Mouse (Mus musculus): ENCODE measurements at regions not wholly inside any gene's neighbourhood (a gene's known extent, or its start where the extent isn't known, plus 50 kb on each side); places are given as distances from the start of the nearest gene placed in this dataset.

DNA sequence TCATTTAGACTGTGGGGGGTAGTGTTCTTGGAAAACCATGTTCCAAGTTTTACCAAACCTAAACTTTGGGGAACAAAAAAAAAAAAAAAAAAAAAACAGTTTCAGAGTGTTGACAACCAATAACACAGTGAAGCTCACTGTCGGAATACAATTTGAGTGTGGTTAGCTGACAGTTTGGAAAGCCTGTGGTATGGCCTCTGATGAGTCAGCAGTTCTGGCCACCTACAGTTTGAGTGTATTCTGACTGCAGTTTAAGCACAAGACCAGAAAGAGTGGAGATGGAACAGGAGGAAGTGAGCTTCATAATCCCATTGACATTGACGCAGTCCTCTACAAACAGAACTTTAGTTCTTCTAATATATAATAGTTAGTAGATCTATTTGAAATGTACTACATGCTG is 303.0 kb downstream of the Inhba start:
- in situ Hi-C loops (cut with MboI, MseI) = no loop called here

- in situ Hi-C loops (cut with MboI, MseI) = no loop called here
Measured at GRCm38 (mm10) chr13:16315689-16316088, 304.0 kb downstream of the Inhba start.

GRCm38 (mm10) chr13:16316581-16316980 is 304.9 kb downstream of the Inhba start:
- in situ Hi-C loops (cut with MboI, MseI) = no loop called here

GRCm38 (mm10) chr13:16317412-16317811 is 305.8 kb downstream of the Inhba start:
- in situ Hi-C loops (cut with MboI, MseI) = no loop called here

DNA sequence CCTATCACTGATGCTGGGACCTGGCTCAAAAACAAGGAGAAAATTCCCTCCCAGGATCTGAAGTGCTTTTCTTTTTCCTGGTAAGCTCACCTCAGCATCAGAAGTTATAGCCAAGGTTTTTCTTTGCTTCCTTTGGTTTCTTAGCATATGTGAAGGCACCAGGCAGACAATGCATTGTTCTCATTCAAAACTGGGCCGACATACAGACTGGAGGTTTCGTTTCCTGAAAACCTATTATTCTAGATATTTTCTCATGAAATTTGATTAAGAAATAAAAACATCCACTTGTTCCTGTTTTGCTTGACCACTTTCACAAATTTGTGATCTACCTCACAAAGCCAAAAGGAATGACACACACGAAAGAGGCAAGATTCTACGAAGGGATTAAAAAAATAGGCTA is 308.7 kb downstream of the Inhba start:
- in situ Hi-C loops (cut with MboI, MseI) = no loop called here

DNA sequence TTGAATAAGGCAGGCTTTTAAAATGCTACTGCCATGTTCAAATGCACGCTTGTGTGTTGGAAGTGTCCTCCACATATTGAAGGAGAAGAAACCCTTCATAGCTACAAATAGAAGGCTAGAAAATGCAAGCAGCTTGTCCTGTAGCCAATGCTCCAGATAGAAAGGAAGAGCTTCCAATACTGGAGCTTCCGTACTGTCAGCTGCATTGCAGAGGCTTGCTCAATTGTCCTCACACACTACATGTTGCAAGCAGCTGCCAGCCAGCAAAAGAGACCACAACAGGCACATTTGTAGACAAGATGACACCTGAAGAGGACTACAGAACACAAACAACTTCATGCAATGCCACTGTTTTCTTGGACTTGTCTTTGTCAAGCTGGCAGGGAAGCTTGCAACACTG is 314.0 kb downstream of the Inhba start:
- in situ Hi-C loops (cut with MboI, MseI) = no loop called here

GRCm38 (mm10) chr13:16341727-16342126 is 330.1 kb downstream of the Inhba start:
- in situ Hi-C loops (cut with MboI, MseI) = loop anchor here (5.0 kb wide), 1 partner anchor 896 kb away; no protein-coding TSS in a partner anchor

DNA sequence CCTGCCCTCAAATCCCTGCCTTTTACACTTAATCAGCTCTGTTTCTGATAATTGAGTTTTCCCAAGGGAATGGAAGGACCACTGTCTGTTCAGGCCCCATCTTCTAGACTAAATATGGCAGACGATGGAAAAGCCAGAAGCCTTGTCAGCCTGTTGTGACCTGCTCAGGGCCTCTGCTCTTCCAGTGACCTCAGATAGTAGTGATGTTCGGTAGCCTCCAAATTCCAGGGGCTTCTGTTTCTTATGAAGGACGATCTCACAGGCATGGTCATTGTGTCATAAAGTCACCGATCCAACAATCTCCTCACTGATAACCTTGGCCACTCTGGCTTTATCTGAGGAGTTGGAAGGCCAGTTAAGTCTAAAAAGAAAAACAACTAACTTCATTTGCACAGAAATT is 330.5 kb downstream of the Inhba start:
- in situ Hi-C loops (cut with MboI, MseI) = loop anchor here (5.0 kb wide), 1 partner anchor 895 kb away; no protein-coding TSS in a partner anchor

DNA sequence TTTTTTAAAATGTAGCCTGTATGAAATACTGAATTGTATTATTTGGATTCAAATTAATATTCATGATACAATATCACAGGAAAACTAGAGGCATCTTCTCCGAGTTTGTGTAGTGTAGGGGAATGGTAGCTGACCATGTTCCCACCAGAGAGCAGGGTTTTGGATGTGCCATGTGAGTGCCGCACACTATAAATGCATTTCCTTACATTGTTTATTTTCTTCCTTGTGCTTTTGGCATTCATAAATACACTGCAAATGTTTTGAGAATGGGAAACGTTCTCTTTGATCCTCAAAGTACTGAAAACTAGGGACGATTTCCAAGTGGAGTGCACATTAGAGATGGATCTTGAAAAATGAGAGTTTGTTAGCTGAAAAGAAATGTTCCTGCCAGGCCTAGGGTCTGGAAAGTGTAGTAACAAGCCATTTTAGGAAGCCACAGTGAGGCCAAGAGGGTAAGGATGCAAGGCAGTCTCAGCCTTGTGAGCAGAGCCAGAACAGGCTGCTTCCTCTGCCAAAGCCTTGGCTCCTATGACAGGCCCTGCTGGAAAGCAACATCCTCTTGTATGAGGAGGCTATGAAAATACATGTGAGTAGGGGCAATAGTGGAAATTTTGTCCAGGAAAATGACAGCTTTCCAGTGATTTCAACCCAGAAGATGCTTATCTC is 331.8 kb downstream of the Inhba start:
- in situ Hi-C loops (cut with MboI, MseI) = loop anchor here (5.0 kb wide), 1 partner anchor 894 kb away; no protein-coding TSS in a partner anchor

DNA sequence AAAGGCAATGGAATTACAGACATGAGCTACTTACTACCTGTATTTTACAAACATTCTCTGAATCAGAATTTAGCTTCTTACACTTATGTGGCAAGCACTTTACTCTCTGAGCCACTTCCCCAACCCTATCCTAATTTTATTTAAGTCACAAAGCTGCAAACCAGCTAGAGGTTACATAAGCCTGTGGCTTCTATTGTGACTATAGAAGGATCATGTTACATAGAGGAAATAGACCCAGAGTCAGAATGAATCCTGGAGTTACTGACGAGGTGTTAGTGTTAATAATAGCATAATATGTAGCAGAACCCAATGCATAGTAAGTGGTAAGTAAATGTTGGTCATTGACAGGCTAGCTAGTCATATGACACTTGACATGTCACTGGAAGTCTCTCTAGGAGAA is 337.7 kb downstream of the Inhba start:
- in situ Hi-C loops (cut with MboI, MseI) = no loop called here

DNA sequence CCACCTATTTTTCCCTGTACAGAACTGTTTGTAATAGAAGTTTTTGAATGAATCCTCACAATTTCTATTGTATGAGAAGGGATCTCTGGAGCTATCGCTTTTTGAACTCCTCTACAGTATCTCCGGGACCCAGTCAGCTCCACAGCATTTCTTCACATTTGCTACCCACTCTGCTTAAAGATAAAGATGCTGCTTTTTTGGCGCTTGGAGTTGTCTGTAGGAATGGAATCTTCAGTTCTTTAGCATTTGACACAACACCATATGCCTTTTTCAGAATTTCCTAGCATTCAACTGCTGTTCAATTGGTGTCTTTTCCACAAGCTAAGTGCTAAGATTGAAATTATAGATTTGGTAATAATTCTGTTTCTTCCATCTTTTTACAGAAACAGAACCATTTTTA is 338.4 kb downstream of the Inhba start:
- in situ Hi-C loops (cut with MboI, MseI) = no loop called here

- in situ Hi-C loops (cut with MboI, MseI) = no loop called here
Measured at GRCm38 (mm10) chr13:16355316-16355715, 343.7 kb downstream of the Inhba start.

DNA sequence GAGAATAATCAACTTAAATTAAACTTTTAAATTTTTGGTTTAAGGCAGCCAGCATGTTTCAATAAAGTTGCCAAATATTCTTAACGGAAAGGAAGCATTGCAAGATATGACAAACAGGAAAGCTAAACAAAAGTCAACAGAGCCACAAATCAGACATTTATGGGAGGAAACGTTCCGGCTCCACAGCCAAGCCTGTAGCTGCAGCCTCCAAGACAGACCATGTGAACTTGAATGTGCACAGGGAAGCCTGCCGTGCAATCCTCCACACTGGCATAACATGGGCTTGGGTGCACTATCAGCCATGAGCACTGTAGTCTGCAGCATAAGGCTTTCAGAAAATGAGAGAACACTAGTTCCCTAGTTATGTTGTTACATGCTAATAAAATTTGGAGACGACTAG is 367.8 kb downstream of the Inhba start:
- in situ Hi-C loops (cut with MboI, MseI) = no loop called here

DNA sequence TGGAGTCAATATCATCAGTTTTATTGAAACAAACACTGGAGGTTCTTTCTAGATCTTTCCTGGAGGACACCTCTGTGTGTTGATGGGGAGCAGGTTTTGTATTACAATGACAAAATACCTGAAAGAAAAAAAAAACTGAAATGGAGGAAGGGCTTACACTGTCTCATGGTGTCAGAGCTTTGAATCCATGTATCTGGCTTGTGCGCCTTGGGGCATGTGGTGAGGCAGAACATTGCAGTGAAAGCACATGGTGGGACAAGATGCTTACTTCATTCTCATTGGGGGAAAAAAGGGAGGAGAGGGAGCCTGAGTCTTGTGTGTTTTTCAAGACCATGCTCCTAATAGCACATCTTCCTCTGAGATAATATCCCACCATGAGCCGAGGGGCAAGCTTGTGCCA is 368.3 kb downstream of the Inhba start:
- in situ Hi-C loops (cut with MboI, MseI) = no loop called here

DNA sequence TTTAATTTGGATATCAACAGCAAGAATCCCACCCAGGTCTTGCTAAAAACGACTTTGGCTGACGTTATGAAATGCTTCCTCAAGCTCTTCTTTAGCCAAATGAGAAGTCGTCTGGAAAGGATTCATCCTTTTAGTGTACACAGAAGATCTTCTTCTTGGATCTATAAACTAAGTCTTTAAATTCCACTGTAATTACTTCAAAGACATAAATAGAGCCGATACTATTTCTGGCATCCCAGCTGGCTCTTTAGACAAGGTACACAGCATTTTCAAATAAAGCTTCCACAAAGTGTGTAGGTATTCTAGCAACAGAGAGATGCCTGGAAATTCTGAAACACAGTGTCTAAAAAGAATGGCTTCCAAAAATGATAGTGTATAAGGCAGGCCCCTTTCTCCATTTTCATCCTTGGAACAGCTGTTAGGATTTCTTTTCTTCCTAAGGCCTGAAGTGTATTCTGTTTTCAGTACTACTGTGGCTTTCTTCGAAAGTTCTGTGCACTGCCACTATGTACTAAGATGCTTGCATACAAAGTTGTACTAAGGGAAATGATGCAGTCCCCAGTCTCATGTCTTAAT is 371.4 kb downstream of the Inhba start:
- in situ Hi-C loops (cut with MboI, MseI) = no loop called here

DNA sequence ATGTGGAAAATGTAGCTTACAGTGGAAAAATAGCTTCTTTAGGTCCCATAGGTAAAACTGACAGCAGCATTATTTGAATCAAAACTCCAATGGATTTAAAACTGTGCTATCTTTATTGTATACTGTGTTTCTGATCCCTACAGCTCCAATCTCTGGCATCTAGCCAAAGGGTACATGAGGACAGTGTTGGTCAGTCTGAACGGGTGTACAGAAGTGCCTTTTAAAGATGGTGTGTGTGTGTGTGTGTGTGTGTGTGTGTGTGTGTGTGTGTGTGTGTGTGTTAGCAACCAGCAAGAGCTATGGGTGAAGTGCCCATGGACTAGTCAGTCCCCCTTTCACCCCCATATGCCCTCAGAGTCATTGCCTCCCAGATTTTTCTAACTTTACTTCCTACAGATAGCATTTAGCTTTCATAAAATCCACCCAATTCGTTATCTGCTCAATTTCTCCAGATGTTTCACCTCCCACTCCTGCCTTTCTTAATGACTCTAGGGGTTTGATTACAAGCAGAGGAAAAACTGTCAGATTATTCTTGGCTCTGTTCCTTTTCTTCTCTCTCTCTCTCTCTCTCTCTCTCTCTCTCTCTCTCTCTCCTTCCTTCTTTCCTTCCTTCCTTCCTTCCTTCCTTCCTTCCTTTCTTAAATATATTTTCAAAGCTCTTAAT is 404.8 kb downstream of the Inhba start:
- in situ Hi-C loops (cut with MboI, MseI) = no loop called here

DNA sequence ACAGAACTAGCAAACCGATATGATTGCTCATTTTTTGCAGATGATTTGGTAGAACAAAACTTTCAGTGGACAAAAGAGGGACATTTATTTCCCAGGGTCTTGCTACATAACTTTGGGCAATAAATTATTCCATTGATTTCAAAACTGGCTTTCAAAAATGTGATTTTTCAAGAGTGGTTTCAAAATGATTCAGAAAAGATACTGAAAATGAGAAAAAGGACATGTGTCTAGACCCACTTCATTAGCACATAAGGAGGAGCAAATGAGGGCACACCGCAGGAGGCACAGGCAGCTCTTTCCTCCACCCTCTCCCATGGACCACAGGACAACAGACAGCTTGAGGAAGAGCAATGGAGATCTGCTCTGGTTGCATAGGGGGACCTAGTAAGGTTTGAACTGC is 412.5 kb downstream of the Inhba start:
- in situ Hi-C loops (cut with MboI, MseI) = no loop called here

DNA sequence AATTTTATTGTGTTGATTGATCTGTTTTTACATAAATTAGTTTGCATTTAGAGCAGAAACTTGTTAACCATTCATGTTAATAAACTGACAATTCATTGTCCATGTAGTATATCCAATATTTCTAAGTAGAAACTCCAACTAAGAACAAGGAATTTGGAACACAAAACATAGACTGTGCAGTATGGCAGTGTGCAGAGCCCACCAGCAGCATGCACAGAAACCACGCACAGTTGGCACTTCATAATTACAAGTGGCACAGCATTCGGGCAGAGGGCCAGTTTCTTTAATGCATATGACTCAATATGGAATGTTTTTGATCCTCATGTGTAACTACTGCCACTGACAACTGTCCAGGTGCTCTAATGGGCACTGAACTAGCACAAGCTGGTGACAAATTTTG is 423.8 kb downstream of the Inhba start:
- in situ Hi-C loops (cut with MboI, MseI) = no loop called here

DNA sequence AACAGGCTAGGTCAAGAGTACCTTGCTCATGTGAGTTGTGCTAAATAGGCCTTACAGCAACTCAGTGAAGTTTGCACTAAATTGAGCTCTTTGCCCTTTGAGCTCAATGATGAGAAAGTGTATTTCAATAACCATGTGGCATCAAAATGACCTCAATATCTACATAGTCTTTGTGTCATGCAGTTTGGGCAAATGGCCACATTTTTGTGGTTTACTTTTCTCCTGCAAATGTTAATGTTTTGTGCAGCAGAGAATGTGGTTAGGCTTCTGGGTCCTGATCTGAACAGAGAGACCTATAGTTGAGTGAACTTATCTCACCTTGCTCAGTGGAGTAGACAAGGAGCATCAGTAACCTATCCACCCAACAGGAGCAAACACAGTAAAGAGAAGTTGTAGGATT is 441.6 kb downstream of the Inhba start:
- in situ Hi-C loops (cut with MboI, MseI) = no loop called here

DNA sequence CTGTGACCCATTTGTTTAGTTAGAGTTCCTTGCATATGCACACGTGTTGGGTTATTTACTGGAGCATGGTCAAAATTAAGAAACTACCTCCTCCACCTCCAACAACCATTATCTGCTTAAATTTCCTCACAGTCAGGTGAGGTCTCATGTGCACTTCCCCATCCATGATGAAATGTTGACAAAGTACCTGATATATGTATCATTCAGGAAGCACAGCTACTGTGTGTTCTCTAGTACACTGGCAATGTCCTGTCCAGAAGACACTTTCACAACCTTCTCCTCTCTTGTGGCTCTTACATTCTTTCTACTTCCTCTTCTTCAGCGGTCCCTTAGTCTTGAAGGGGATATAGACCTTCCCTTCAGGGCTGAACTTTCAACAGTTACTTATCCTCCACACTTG is 448.1 kb downstream of the Inhba start:
- in situ Hi-C loops (cut with MboI, MseI) = no loop called here

DNA sequence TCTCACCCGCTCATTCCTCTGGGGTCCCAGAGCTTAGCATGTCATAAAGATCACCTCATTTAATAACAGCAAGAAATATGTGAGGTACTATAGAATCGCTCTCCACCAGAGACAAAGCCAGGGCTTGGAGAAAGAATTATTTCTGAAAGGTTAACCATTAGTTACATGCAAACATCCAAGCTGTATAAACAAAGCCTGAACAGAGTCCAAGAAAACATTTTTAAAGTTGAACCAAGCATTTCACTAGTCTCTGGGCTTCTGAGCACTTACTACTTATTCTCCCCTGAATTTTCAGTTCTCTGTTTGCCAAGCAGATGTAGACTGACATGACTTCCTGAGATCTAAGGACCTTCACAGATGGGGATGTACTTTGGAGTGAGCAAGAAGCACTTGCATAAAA is 450.0 kb downstream of the Inhba start:
- in situ Hi-C loops (cut with MboI, MseI) = no loop called here

- in situ Hi-C loops (cut with MboI, MseI) = no loop called here
Measured at GRCm38 (mm10) chr13:16464823-16465222, 453.2 kb downstream of the Inhba start.

- in situ Hi-C loops (cut with MboI, MseI) = no loop called here
Measured at GRCm38 (mm10) chr13:16465317-16465716, 453.7 kb downstream of the Inhba start.
